Mouse (Mus musculus): ENCODE data around the gene Klrb1c.
"Not testable (repeated sequence)": the region's sequence is repeated elsewhere in the genome, so short reads cannot be mapped to it uniquely, and the experiment has no call there.

DNA sequence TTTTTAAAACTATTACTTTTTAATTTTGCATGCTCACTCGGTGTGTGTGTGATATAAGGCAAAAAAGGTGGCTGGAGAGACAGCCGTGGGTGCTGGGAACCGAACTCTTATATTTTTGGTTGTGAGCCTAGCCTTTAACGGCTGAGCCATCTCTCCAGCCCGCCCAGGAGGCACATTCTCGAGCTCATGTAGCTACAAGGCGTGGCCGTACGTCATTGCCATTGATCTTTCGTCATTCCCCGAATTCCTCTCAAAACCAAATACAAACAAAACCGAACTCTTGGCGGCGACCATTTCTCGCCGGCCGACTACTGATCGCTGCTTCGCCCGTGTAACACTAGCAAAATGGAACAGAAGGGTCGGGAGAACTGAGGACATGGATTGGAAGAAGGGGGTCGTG, 29.0 kb downstream of the Klrb1c start:
- not testable (repeated sequence) for TF ChIP-seq POLR2A (IDR thresholded peaks at IDR 0.05; ENCODE audit: borderline replicate concordance, low read depth, low read length); CTCF (IDR thresholded peaks at IDR 0.05; ENCODE audit: low read depth, low read length)

Measured in bone marrow macrophage, adult 2 months (primary cell).